Mouse (Mus musculus): Measurements from ENCODE around the gene Fat2. TPM values are rescaled to one million over a fixed set of nuclear protein-coding genes. Genes with fewer than 3 reads are reported as not detected.

Gene Fat2
- polyA plus RNA-seq, 1 experiment from 2014 or later: 0.05 TPM

- peak; percentile 95 for ATAC-seq (ENCODE audit: insufficient read depth, low FRiP score, low TSS enrichment)
Measured at GRCm38 (mm10) chr11:55204159-55204596, 132.2 kb downstream of the Fat2 start, which contains the start of gene Slc36a1. Slc36a1 (plus strand) TSS chr11:55204350.

More at GRCm38 (mm10) chr11:55204159-55204596, 132.2 kb downstream of the Fat2 start, which contains the start of gene Slc36a1:
- 0% methylated on average over 30 of the region's 31 CpGs for WGBS
- H3K4me3 ChIP-seq (ENCODE audit: low read depth, low read length): peak within 1 kb of the TSS; percentile 68
- no peak within 1 kb of the TSS for H3K27ac ChIP-seq (ENCODE audit: low read depth, low read length)
- no peaks in the 10 kb centered on the region for H3K36me3 ChIP-seq (ENCODE audit: control insufficient read depth, insufficient read depth, low read length)
- no peaks in the 10 kb centered on the region for H3K9me3 ChIP-seq (ENCODE audit: control insufficient read depth, low read length)
- H3K27me3 ChIP-seq (ENCODE audit: control insufficient read depth, insufficient read depth, low read length): no peaks in the 10 kb centered on the region
- peaks cover 2% of the 10 kb centered on the region; the same call in 1 of the 2 replicates for H3K4me1 ChIP-seq (ENCODE audit: control insufficient read depth, insufficient read depth, low read length)
- peak within 1 kb of the TSS; percentile 71 for H3K9ac ChIP-seq (ENCODE audit: low read length)
- peak; percentile 97 for DNase-seq (ENCODE audit: low spot score)
- peak within 1 kb of the TSS; percentile 95 for H3K4me2 ChIP-seq (ENCODE audit: low read depth)

Other genes with a start within 250 kb of the Fat2 start
- 13.6 and 13.8 TPM in 2 replicates for gene Gm2a, start 238.4 kb downstream of the Fat2 start, polyA plus RNA-seq (2014; fragmentation: Nextera tagmentation; extraction: Ambion mirVana)
- not detected in 2 replicates for gene Slc36a3, start 184.9 kb downstream of the Fat2 start, polyA plus RNA-seq (2014; fragmentation: Nextera tagmentation; extraction: Ambion mirVana)
- gene Slc36a2, start 151.5 kb downstream of the Fat2 start, polyA plus RNA-seq (2014; fragmentation: Nextera tagmentation; extraction: Ambion mirVana): 0.35 and 0.76 TPM in 2 replicates
- 1.9 and 2.6 TPM in 2 replicates for gene Slc36a1, start 132.2 kb downstream of the Fat2 start, polyA plus RNA-seq (2014; fragmentation: Nextera tagmentation; extraction: Ambion mirVana)
- 450 and 492 TPM in 2 replicates for gene Sparc, start 86.6 kb upstream of the Fat2 start, polyA plus RNA-seq (2014; fragmentation: Nextera tagmentation; extraction: Ambion mirVana)
- gene Atox1, start 124.7 kb upstream of the Fat2 start, polyA plus RNA-seq (2014; fragmentation: Nextera tagmentation; extraction: Ambion mirVana): 244 and 248 TPM in 2 replicates
- 235 and 236 TPM in 2 replicates for gene G3bp1, start 133.1 kb upstream of the Fat2 start, polyA plus RNA-seq (2014; fragmentation: Nextera tagmentation; extraction: Ambion mirVana)

Data from neural tube, embryonic 11.5 days (tissue).